In genomic region chr4:10397249-10397648, GRCm38 (mm10) we compare ENCODE assay signal across 29 mouse cellular contexts.
DNase-seq lines count a peak whose midpoint lies in the region; TF ChIP-seq lines count a peak whose summit lies in the region.
"Had no signal": no experiment of that assay in that cellular context is flagged by ENCODE, and none has a peak within 500 bp of the region (broad histone marks: within the 10 kb centered on the region; RNA-seq: fewer than 3 reads in every experiment).

No protein-coding gene starts in this region.

- no peaks in the 10 kb centered on the region for H3K36me3 ChIP-seq in liver, adult 2 months (ENCODE audit: control insufficient read depth, insufficient read depth, low read length)
- H3K36me3 ChIP-seq: embryonic facial prominence, embryonic 12.5 days; heart, embryonic 10.5 days; heart, embryonic 15.5 days; hindbrain, embryonic 12.5 days; intestine, embryonic 15.5 days; limb, embryonic 13.5 days; liver, embryonic 13.5 days; midbrain, embryonic 10.5 days; midbrain, embryonic 15.5 days had no signal

- no peaks in the 10 kb centered on the region for H3K79me2 ChIP-seq in liver, adult 2 months (ENCODE audit: control insufficient read depth, insufficient read depth, low read length)

- H3K4me1 ChIP-seq in liver, adult 2 months (ENCODE audit: control insufficient read depth, insufficient read depth, low read length): peaks cover 2% of the 10 kb centered on the region; the same call in 1 of the 2 replicates
- H3K4me1 ChIP-seq: embryonic facial prominence, embryonic 12.5 days; heart, embryonic 10.5 days; heart, embryonic 15.5 days; hindbrain, embryonic 12.5 days; intestine, embryonic 15.5 days; limb, embryonic 13.5 days; liver, embryonic 13.5 days; midbrain, embryonic 15.5 days had no signal

- H3K27ac ChIP-seq in liver, adult 2 months (replicated peaks; ENCODE audit: insufficient read depth, low read depth, low read length): no peak overlapping the region
- H3K27ac ChIP-seq: embryonic facial prominence, embryonic 12.5 days; heart, embryonic 10.5 days; heart, embryonic 15.5 days; hindbrain, embryonic 12.5 days; hindbrain, postnatal 0 days; intestine, embryonic 15.5 days; layer of hippocampus, adult 2 months; left cerebral cortex, adult 2 months; limb, embryonic 13.5 days; liver, embryonic 13.5 days; midbrain, embryonic 10.5 days; midbrain, embryonic 15.5 days; stomach, postnatal 0 days had no signal

- TF ChIP-seq CTCF in liver, adult 2 months (IDR thresholded peaks at IDR 0.05; ENCODE audit: low read depth, low read length): no peak

- TF ChIP-seq POLR2A in liver, adult 2 months (IDR thresholded peaks at IDR 0.05; ENCODE audit: extremely low read depth, insufficient read depth, low read length): no peak

- H3K9ac ChIP-seq in liver, adult 2 months (ENCODE audit: low read depth, low read length): no peak overlapping the region
- H3K9ac ChIP-seq: embryonic facial prominence, embryonic 12.5 days; heart, embryonic 15.5 days; hindbrain, embryonic 12.5 days; intestine, embryonic 15.5 days; limb, embryonic 13.5 days; liver, embryonic 13.5 days; lung, embryonic 14.5 days; midbrain, embryonic 15.5 days had no signal

- no peaks in the 10 kb centered on the region for H3K27me3 ChIP-seq in liver, adult 2 months (ENCODE audit: control insufficient read depth, insufficient read depth, low read length)
- H3K27me3 ChIP-seq: embryonic facial prominence, embryonic 12.5 days; heart, embryonic 15.5 days; hindbrain, embryonic 12.5 days; intestine, embryonic 15.5 days; limb, embryonic 13.5 days; liver, embryonic 13.5 days; midbrain, embryonic 15.5 days had no signal

- H3K4me3 ChIP-seq in liver, adult 2 months (ENCODE audit: insufficient read depth, low read depth, low read length): no peak overlapping the region
- H3K4me3 ChIP-seq: embryonic facial prominence, embryonic 12.5 days; heart, embryonic 10.5 days; heart, embryonic 15.5 days; hindbrain, embryonic 12.5 days; intestine, embryonic 15.5 days; layer of hippocampus, adult 2 months; left cerebral cortex, adult 2 months; limb, embryonic 13.5 days; liver, embryonic 13.5 days; midbrain, embryonic 10.5 days; midbrain, embryonic 15.5 days had no signal

- peak; percentile 6 for DNase-seq in kidney, adult 11 months
- no peak for DNase-seq in kidney, postnatal 25 days
- peak; percentile 55 for DNase-seq in liver, adult 2 months (ENCODE audit: extremely low read depth, low read depth, low spot score)
- no peak for DNase-seq in liver
- DNase-seq in lung, postnatal 14 days: peak; percentile 42
- no peak for DNase-seq in ovary, postnatal 10 days (ENCODE audit: low spot score)
- no peak for DNase-seq in T-cell, adult 2 months (ENCODE audit: low spot score)
- DNase-seq: B cell, adult 2 months; cerebellum, adult 2 months; embryo, embryonic 11 days; gastrocnemius, postnatal 14 days; kidney, postnatal 10 days; liver, embryonic 13.5 days; lung, embryonic 14.5 days; right cerebral cortex, adult 18-20 months; thymus, adult 18-20 months; thymus, postnatal 25 days had no signal

Comparison
In these comparisons a context has a peak if more than half of its experiments do, and no peak if none do; other contexts are left out.
1. DNase-seq: peak in kidney, adult 11 months (single experiment), liver, adult 2 months (single experiment) and lung, postnatal 14 days (single experiment); none in kidney, postnatal 25 days (0 of 2), liver (single experiment), ovary, postnatal 10 days (single experiment) and T-cell, adult 2 months (single experiment).